Mouse (Mus musculus): ENCODE measurements at regions not wholly inside any gene's neighbourhood (a gene's known extent, or its start where the extent isn't known, plus 50 kb on each side); places are given as distances from the start of the nearest gene placed in this dataset.

- DNase-seq, result peak; percentile 26
Observed at GRCm38 (mm10) chr7:60733331-60733994, 593.4 kb upstream of the Snrpn start.

DNA sequence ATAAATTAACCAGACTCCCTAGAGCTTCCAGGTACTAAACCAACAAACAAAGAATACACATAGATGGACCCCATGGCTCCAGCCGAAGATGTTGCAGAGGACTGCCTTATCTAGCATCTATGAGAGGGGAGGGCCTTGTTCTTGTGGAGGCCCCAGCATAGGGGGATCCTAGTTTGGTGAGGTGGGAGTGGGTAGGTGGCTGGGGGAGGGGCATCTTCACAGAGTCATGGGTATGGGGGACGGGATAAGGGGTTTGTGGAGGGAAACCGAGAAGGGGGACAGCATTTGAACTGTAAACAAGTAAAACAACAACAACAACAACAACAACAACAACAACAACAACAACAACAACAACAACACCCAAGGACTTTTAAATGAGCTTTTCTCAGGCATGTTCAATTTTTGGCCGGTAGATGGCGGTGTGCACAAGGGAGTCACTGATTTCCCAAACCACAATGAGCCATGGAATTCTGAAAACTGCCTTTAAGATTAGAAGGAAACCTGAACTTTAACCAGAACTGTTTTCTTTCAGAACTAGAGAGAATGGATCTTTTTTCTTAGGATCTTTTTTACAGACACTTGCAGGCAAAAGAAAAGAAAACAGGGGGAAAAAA lies 588.2 kb upstream of the Snrpn start:
- DNase-seq, result peak; percentile 2

Measured in right cerebral cortex, postnatal 4 days (tissue).